Mouse (Mus musculus) ovary, adult 2 months (tissue): Measurements from ENCODE around the gene Tfg. TPM values are rescaled to one million over a fixed set of nuclear protein-coding genes. Genes with fewer than 3 reads are reported as not detected.

ENCODE experiments used
- polyA plus RNA-seq: library from polyadenylated mRNA; depleted of rRNA; stranded (reverse); fragments of >200 nt; gene quantifications from 2 replicates; pipeline ENCODE4 v1.2.3, GENCODE M21; 2012; rRNA removed

The Tfg gene
- polyA plus RNA-seq: 95.1 and 185 TPM in 2 replicates

DNA sequence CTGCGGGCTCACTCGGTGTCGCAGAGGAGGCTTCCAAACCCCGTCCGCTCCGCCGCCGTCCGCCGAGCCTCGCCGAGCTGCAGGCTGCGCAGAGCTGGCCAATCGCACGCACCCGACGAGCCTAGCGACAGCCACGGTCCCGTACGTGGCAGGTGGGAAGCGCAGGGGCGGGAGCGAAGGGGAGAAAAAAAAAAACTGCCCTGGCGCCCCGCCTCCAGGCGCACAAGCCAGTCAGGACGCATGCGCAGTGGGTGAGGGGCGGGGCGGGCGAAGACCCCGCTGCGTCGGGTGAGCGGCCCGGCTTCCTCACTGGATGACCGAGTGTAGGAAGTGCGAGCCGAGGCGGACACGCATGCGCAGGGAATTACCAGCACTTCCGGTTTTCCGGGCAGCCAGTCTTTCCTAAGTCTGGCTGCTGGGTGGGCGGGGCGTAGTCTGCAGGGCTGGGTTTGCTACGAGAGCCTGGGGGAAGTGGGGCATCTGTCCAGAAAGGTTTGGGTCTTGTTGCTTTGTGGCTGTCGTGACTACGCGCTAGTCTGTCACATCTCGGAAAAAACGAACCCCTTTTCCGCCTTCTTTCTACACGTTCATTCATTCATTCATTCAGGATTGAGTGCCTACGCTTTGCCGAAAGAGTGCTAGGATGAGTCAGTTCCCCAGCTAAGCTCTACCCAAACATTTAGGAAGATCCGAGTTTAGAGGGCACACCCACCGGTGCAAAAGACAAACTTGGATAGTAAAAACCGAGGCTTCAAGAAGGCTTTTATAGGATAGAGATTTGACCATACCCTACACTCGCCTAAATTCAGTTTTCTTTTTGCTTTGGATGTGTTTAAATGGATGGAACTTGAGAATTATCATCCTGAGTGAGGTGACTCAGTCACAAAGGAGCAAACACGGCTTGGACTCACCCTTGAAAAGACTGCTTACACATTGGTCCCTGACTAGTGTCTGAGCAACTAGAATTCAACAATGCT is at the start of gene Tfg:
TSS of gene Tfg (minus strand) at position 227 of the 977 bp plus-strand sequence.

Other genes with a start within 250 kb of the Tfg start
- 3.3 and 4.5 TPM in 2 replicates for gene Abi3bp, start 239.6 kb downstream of the Tfg start, polyA plus RNA-seq
- 0.40 and 0.58 TPM in 2 replicates for gene Adgrg7, start 78.4 kb upstream of the Tfg start, polyA plus RNA-seq
- 3.4 and 4.2 TPM in 2 replicates for gene Tmem45a, start 168.7 kb upstream of the Tfg start, polyA plus RNA-seq
- gene Lnp1, start 210.6 kb upstream of the Tfg start, polyA plus RNA-seq: not detected in 2 replicates